17 mouse cellular contexts compared by ENCODE assay signal in the genomic region with DNA sequence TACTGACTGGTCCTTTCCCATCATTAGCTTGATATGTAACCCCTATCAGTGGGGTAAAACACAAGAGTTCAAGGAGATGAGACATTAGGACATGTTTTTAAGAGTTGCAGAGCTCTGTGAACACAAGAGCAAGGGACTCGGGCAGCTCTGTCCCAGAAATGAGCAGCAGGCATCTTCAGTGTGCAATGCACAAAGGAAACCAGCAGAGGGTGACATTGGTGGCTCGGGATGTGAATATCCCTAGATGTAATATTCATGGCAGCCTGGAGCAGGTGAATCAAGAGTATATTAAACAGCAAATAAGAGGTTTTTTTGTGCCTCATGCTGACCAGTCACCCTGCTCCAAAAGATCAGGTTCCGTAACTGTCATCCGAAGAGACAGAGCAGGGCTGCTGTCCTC. TPM values are rescaled to one million over a fixed set of nuclear protein-coding genes. Genes with fewer than 3 reads are reported as not detected.
A peak's percentile ranks its signal among the peaks of the same experiment; 100 is the strongest.
DNase-seq lines count a peak whose midpoint lies in the region; ATAC-seq and TF ChIP-seq lines count a peak whose summit lies in the region.
"Had no signal": no experiment of that assay in that cellular context is flagged by ENCODE, and none has a peak within 500 bp of the region (broad histone marks: within the 10 kb centered on the region; RNA-seq: fewer than 3 reads in every experiment).

No protein-coding gene starts in this region.

- H3K79me2 ChIP-seq in liver, adult 2 months (ENCODE audit: control insufficient read depth, insufficient read depth, low read length): no peaks in the 10 kb centered on the region

- H3K4me3 ChIP-seq in heart, embryonic 11.5 days (ENCODE audit: low read depth, low read length): no peak overlapping the region
- no peak overlapping the region for H3K4me3 ChIP-seq in liver, adult 2 months (ENCODE audit: insufficient read depth, low read depth, low read length)
- H3K4me3 ChIP-seq: erythroblast, embryonic 14.5 days; limb, embryonic 12.5 days; midbrain, embryonic 10.5 days had no signal

- no peak overlapping the region for H3K9ac ChIP-seq in heart, embryonic 11.5 days (ENCODE audit: low read depth, low read length)
- no peak overlapping the region for H3K9ac ChIP-seq in liver, adult 2 months (ENCODE audit: low read depth, low read length)
- H3K9ac ChIP-seq: limb, embryonic 12.5 days had no signal

- H3K27me3 ChIP-seq in heart, embryonic 11.5 days (ENCODE audit: control insufficient read depth, insufficient read depth, low read length): no peaks in the 10 kb centered on the region
- no peaks in the 10 kb centered on the region for H3K27me3 ChIP-seq in liver, adult 2 months (ENCODE audit: control insufficient read depth, insufficient read depth, low read length)
- H3K27me3 ChIP-seq: limb, embryonic 12.5 days had no signal

- no peaks in the 10 kb centered on the region for H3K4me1 ChIP-seq in heart, embryonic 11.5 days (ENCODE audit: control insufficient read depth, insufficient read depth, low read length)
- H3K4me1 ChIP-seq in liver, adult 2 months (ENCODE audit: control insufficient read depth, insufficient read depth, low read length): peaks cover 2% of the 10 kb centered on the region; the same call in 1 of the 2 replicates
- H3K4me1 ChIP-seq: limb, embryonic 12.5 days had no signal

- DNase-seq in heart, adult 11 months: peak; percentile 70
- peak; percentile 30 for DNase-seq in liver, adult 2 months (ENCODE audit: extremely low read depth, low read depth, low spot score)
- DNase-seq in liver (no peak), ES-CJ7 (ENCODE audit: low read depth, low spot score) (peak; percentile 33), ZHBTc4 (ENCODE audit: low read depth, low spot score) (peak; percentile 59)
- DNase-seq in thymus, postnatal 4 days: no peak
- DNase-seq: adrenal gland, postnatal 25 days; heart, postnatal 14 days; kidney, postnatal 25 days; layer of hippocampus, postnatal 36 days; lung, postnatal 10 days; right cerebral cortex, postnatal 25 days had no signal

- no peaks in the 10 kb centered on the region for H3K9me3 ChIP-seq in heart, embryonic 11.5 days (replicated peaks; ENCODE audit: control insufficient read depth, low read length)
- H3K9me3 ChIP-seq: limb, embryonic 12.5 days; midbrain, embryonic 10.5 days had no signal

- ATAC-seq in heart, embryonic 11.5 days (replicated peaks; ENCODE audit: insufficient number of reproducible peaks, low FRiP score, low TSS enrichment): no peak

- TF ChIP-seq CTCF in liver, adult 2 months (IDR thresholded peaks at IDR 0.05; ENCODE audit: low read depth, low read length): peak; percentile 35; the same call in 1 of the 2 replicates

- H3K27ac ChIP-seq in heart, embryonic 11.5 days (ENCODE audit: low read depth, low read length): no peak overlapping the region
- no peak overlapping the region for H3K27ac ChIP-seq in liver, adult 2 months (replicated peaks; ENCODE audit: insufficient read depth, low read depth, low read length)
- H3K27ac ChIP-seq: limb, embryonic 12.5 days; midbrain, embryonic 10.5 days had no signal

- no peak for TF ChIP-seq POLR2A in liver, adult 2 months (IDR thresholded peaks at IDR 0.05; ENCODE audit: extremely low read depth, insufficient read depth, low read length)

- 68% methylated on average over 4 of the region's 4 CpGs for WGBS in heart, embryonic 11.5 days (ENCODE audit: insufficient replicate concordance)
- WGBS in liver, adult 2 months: 77% methylated on average over 4 of the region's 4 CpGs

- no peaks in the 10 kb centered on the region for H3K36me3 ChIP-seq in heart, embryonic 11.5 days (ENCODE audit: control insufficient read depth, insufficient read depth, low read length)
- H3K36me3 ChIP-seq in liver, adult 2 months (ENCODE audit: control insufficient read depth, insufficient read depth, low read length): no peaks in the 10 kb centered on the region
- H3K36me3 ChIP-seq: limb, embryonic 12.5 days; midbrain, embryonic 10.5 days had no signal

- no peak overlapping the region for H3K4me2 ChIP-seq in heart, embryonic 11.5 days
- H3K4me2 ChIP-seq: limb, embryonic 12.5 days had no signal

RNA-seq across cellular contexts. Expression of a gene that starts 5.2 kb away (rescaled TPM):
- polyA plus RNA-seq in heart, embryonic 11.5 days (2014; fragmentation: Nextera tagmentation; extraction: Ambion mirVana): not detected in 2 replicates
- 2.9 TPM in 2 replicates for total RNA-seq in liver, adult 2 months (2014; rRNA removed)
- polyA plus RNA-seq in liver, adult 2 months (2012; rRNA removed): 0.67 and 2.2 TPM in 2 replicates
- polyA plus RNA-seq: erythroblast, embryonic 14.5 days; limb, embryonic 12.5 days had no signal

RNA-seq across cellular contexts. Expression of a gene that starts 26.9 kb away (rescaled TPM):
- polyA plus RNA-seq in heart, embryonic 11.5 days (2014; fragmentation: Nextera tagmentation; extraction: Ambion mirVana): 1.0 and 1.1 TPM in 2 replicates
- 19.1 and 20.7 TPM in 2 replicates for total RNA-seq in liver, adult 2 months (2014; rRNA removed)
- 3.8 and 9.7 TPM in 2 replicates for polyA plus RNA-seq in liver, adult 2 months (2012; rRNA removed)

RNA-seq across cellular contexts. Expression of a gene that starts 53.8 kb away (rescaled TPM):
- not detected in 2 replicates for polyA plus RNA-seq in heart, embryonic 11.5 days (2014; fragmentation: Nextera tagmentation; extraction: Ambion mirVana)
- total RNA-seq in liver, adult 2 months (2014; rRNA removed): 0.20 and 0.46 TPM in 2 replicates
- polyA plus RNA-seq in liver, adult 2 months (2012; rRNA removed): 0.04 TPM in 1 of 2 replicates, not detected in the other
- total RNA-seq: adrenal gland, postnatal 25 days; common myeloid progenitor, adult 5-6 weeks had no signal
- polyA plus RNA-seq: erythroblast, embryonic 14.5 days; midbrain, embryonic 10.5 days had no signal

RNA-seq across cellular contexts. Expression of a gene that starts 55.5 kb away (rescaled TPM):
- polyA plus RNA-seq in heart, embryonic 11.5 days (2014; fragmentation: Nextera tagmentation; extraction: Ambion mirVana): 0.25 TPM in 1 of 2 replicates, not detected in the other
- 0.20 TPM in 1 of 2 replicates, not detected in the other for total RNA-seq in liver, adult 2 months (2014; rRNA removed)
- polyA plus RNA-seq in liver, adult 2 months (2012; rRNA removed): not detected in 2 replicates
- total RNA-seq: common myeloid progenitor, adult 5-6 weeks had no signal
- polyA plus RNA-seq: erythroblast, embryonic 14.5 days; limb, embryonic 12.5 days; midbrain, embryonic 10.5 days had no signal

Comparison
In these comparisons a context has a peak if more than half of its experiments do, and no peak if none do; other contexts are left out.
1. DNase-seq: peak in heart, adult 11 months (single experiment), liver, adult 2 months (single experiment), ES-CJ7 (single experiment) and ZHBTc4 (single experiment); none in liver (single experiment) and thymus, postnatal 4 days (single experiment).